Mouse (Mus musculus): ENCODE measurements around the gene Usp50. TPM values are rescaled to one million over a fixed set of nuclear protein-coding genes. Genes with fewer than 3 reads are reported as not detected.

Gene Usp50
- polyA plus RNA-seq (2014; fragmentation: Illumina TruSeq; extraction: RNeasy Lipid Tissue Mini Kit (QIAGEN cat#74804); ENCODE audit: low replicate concordance), result not detected

DNA sequence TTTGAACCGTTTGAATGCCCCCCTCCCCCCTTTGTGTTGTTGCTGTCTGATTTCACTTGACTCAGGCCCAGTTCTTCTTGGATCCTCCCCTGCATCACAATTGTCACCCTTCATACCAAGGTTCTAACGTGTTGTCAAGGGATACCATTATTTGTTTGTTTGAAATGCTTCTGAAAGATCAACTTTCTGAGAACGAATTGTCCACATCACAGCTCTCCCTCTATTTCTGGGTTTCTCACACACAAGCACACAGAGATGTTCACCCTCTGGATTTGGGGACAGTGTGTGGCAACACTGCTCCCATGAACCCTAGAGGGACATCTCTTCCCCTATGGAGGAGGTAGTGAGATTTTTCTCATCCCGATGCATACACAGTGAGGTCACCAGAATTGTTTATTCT lies at the start of gene Usp50:
TSS of gene Usp50 (minus strand) at position 101 of the 400 bp plus-strand sequence.

DNA sequence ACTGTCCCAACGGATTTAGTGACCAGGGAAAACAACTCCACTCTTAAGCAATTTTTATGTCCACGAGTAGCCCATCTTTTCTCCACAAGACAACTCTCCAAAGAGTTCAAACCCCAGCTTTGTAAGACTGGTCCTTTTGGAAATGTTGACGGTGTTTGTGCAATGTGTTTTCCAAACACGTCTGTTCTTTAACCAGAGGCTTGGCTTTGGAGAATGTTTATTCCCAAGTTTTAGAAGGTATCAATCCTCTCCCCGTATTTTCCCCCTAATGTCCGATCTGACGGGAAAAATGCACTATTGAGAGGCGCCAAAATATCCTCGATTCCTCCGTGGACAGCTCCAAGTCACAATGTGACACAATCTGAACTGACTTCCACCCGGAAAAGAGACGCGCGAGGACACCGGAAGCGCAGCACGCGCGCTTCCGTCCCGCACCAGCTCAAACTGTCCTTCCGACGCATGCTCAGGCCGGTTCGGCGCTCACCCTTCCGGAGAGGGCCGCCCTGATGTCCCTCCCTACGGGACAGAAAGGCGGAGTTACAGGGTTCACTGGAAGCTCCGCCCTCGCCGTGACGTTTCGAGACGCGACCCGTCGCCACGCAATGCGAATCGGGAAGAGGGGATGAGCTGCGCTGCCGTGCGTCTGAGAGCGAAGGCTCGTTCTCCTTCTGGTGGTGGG lies 76.4 kb downstream of the Usp50 start, which contains the start of gene Usp8:
TSS of gene Usp8 (plus strand) at position 570 of the 679 bp plus-strand sequence.

DNA sequence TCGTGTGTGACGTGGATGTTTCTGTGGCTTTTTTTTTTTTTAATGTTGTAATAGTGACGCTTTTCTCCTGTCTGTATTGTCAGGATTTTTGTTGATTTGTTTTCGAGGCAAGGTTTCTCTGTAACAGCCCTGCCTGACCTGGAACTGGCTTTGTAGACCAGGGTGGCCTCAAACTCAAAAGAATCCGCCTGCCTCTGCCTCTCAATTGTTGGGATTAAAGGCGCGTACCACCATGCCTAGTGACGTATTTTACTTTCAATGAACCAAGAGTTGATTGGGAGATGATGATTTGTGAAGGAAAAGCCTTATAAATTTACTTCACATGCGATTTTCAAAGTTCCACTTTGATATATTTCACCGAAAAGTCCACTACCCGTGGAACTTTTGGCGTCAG lies 107.2 kb downstream of the Usp50 start, which contains the start of gene Gabpb1:
TSS of gene Gabpb1 (minus strand) at position 216 of the 394 bp plus-strand sequence.

Other genes starting within 250 kb of the Usp50 start
- 198 TPM for gene Slc27a2, start 231.1 kb downstream of the Usp50 start, polyA plus RNA-seq (2014; fragmentation: Illumina TruSeq; extraction: RNeasy Lipid Tissue Mini Kit (QIAGEN cat#74804); ENCODE audit: low replicate concordance)
- gene Hdc, start 164.2 kb downstream of the Usp50 start, polyA plus RNA-seq (2014; fragmentation: Illumina TruSeq; extraction: RNeasy Lipid Tissue Mini Kit (QIAGEN cat#74804); ENCODE audit: low replicate concordance), result 0.19 TPM
- 27.1 TPM for gene Gabpb1, start 107.1 kb downstream of the Usp50 start, polyA plus RNA-seq (2014; fragmentation: Illumina TruSeq; extraction: RNeasy Lipid Tissue Mini Kit (QIAGEN cat#74804); ENCODE audit: low replicate concordance)
- gene Usp8, start 76.1 kb downstream of the Usp50 start, polyA plus RNA-seq (2014; fragmentation: Illumina TruSeq; extraction: RNeasy Lipid Tissue Mini Kit (QIAGEN cat#74804); ENCODE audit: low replicate concordance), result 65.0 TPM
- gene Trpm7, start 92.8 kb upstream of the Usp50 start, polyA plus RNA-seq (2014; fragmentation: Illumina TruSeq; extraction: RNeasy Lipid Tissue Mini Kit (QIAGEN cat#74804); ENCODE audit: low replicate concordance), result 152 TPM
- gene Sppl2a, start 149.8 kb upstream of the Usp50 start, polyA plus RNA-seq (2014; fragmentation: Illumina TruSeq; extraction: RNeasy Lipid Tissue Mini Kit (QIAGEN cat#74804); ENCODE audit: low replicate concordance), result 198 TPM
- 15.4 TPM for gene Ap4e1, start 225.2 kb upstream of the Usp50 start, polyA plus RNA-seq (2014; fragmentation: Illumina TruSeq; extraction: RNeasy Lipid Tissue Mini Kit (QIAGEN cat#74804); ENCODE audit: low replicate concordance)

Data from small intestine, adult 10 weeks (tissue).